Comparison of ENCODE assay signal across 1 mouse cellular context in genomic region chr8:70865350-70866000, GRCm38 (mm10).
A peak's percentile ranks its signal among the peaks of the same experiment; 100 is the strongest.
TF ChIP-seq lines count a peak whose summit lies in the region.

No protein-coding gene starts in this region.

TF ChIP-seq in CH12.LX, 34 proteins besides CTCF, POLR2A, EP300 and RAD21:
- TF ChIP-seq E2F4 (IDR thresholded peaks at IDR 0.05; ENCODE audit: insufficient replicate concordance, low read depth, low read length), result no peak
- peak; percentile 95 for TF ChIP-seq MAZ (IDR thresholded peaks at IDR 0.05; ENCODE audit: low read depth, low read length)
- no peak for TF ChIP-seq MYC (IDR thresholded peaks at IDR 0.05; ENCODE audit: low read depth, low read length)
- TF ChIP-seq USF2 (conservative IDR thresholded peaks at IDR 0.05; ENCODE audit: low read depth, low read length), result no peak
- TF ChIP-seq SMC3 (IDR thresholded peaks at IDR 0.05; ENCODE audit: low read depth, low read length), result no peak
- peak; percentile 92 for TF ChIP-seq IRF4 (IDR thresholded peaks at IDR 0.05; ENCODE audit: low read depth, low read length)
- TF ChIP-seq RCOR1 (conservative IDR thresholded peaks at IDR 0.05; ENCODE audit: low read depth, low read length), result no peak
- TF ChIP-seq NELFE (IDR thresholded peaks at IDR 0.05; ENCODE audit: low read depth, low read length), result peak; percentile 67
- TF ChIP-seq CHD1 (IDR thresholded peaks at IDR 0.05; ENCODE audit: low read depth, low read length), result no peak
- peak; percentile 93 for TF ChIP-seq MEF2A (IDR thresholded peaks at IDR 0.05; ENCODE audit: borderline replicate concordance, low read depth, low read length)
- peak; percentile 74 for TF ChIP-seq ELF1 (IDR thresholded peaks at IDR 0.05; ENCODE audit: low read depth, low read length)
- TF ChIP-seq HCFC1 (IDR thresholded peaks at IDR 0.05; ENCODE audit: low read depth, low read length), result peak; percentile 68
- TF ChIP-seq PAX5 (IDR thresholded peaks at IDR 0.05; ENCODE audit: low read length), result no peak
- TF ChIP-seq ETS1 (conservative IDR thresholded peaks at IDR 0.05; ENCODE audit: low read depth, low read length), result peak; percentile 100
- peak; percentile 71; the same call in 1 of the 2 replicates for TF ChIP-seq KAT2A (IDR thresholded peaks at IDR 0.05; ENCODE audit: insufficient replicate concordance, low read length)
- TF ChIP-seq JUND (conservative IDR thresholded peaks at IDR 0.05; ENCODE audit: low read depth, low read length), result no peak
- TF ChIP-seq MAFK (IDR thresholded peaks at IDR 0.05; ENCODE audit: insufficient replicate concordance, low read length), result no peak
- no peak for TF ChIP-seq JUN (IDR thresholded peaks at IDR 0.05; ENCODE audit: insufficient read depth, low read depth, low read length)
- TF ChIP-seq USF1 (IDR thresholded peaks at IDR 0.05; ENCODE audit: low read depth, low read length), result no peak
- TF ChIP-seq TBP (conservative IDR thresholded peaks at IDR 0.05; ENCODE audit: low read depth, low read length), result 0 out of 2 replicates have a peak, but pooled peaks have one; percentile 26
- peak; percentile 88; the same call in 1 of the 2 replicates for TF ChIP-seq SIN3A (IDR thresholded peaks at IDR 0.05; ENCODE audit: low read length)
- TF ChIP-seq ZKSCAN1 (IDR thresholded peaks at IDR 0.05; ENCODE audit: borderline replicate concordance, low read depth, low read length), result no peak
- peak; percentile 90 for TF ChIP-seq BHLHE40 (IDR thresholded peaks at IDR 0.05; ENCODE audit: low read depth, low read length)
- TF ChIP-seq ZNF384 (IDR thresholded peaks at IDR 0.05; ENCODE audit: low read depth, low read length), result no peak
- TF ChIP-seq TCF12 (IDR thresholded peaks at IDR 0.05; ENCODE audit: low read depth, low read length), result peak; percentile 81
- TF ChIP-seq ZC3H11A (IDR thresholded peaks at IDR 0.05; ENCODE audit: low read depth, low read length), result no peak
- TF ChIP-seq CHD2 (IDR thresholded peaks at IDR 0.05; ENCODE audit: low read length), result peak; percentile 96
- TF ChIP-seq POLR2AphosphoS2 (IDR thresholded peaks at IDR 0.05; ENCODE audit: low read depth, low read length), result no peak
- no peak for TF ChIP-seq GABPA (IDR thresholded peaks at IDR 0.05; ENCODE audit: insufficient replicate concordance, low read depth, low read length)
- TF ChIP-seq MXI1 (IDR thresholded peaks at IDR 0.05; ENCODE audit: low read depth, low read length), result peak; percentile 96
- peak; percentile 14; the same call in 1 of the 2 replicates for TF ChIP-seq MAX (IDR thresholded peaks at IDR 0.05; ENCODE audit: low read length)
- TF ChIP-seq NRF1 (IDR thresholded peaks at IDR 0.05; ENCODE audit: low read depth, low read length), result peak; percentile 93
- TF ChIP-seq ZMIZ1 (IDR thresholded peaks at IDR 0.05; ENCODE audit: low read depth, low read length), result no peak
- no peak for TF ChIP-seq UBTF (IDR thresholded peaks at IDR 0.05; ENCODE audit: low read depth, low read length)
